Mouse (Mus musculus) B cell, adult 2 months (primary cell): ENCODE data around the gene Bbs4.
"Not testable (repeated sequence)": the region's sequence is repeated elsewhere in the genome, so short reads cannot be mapped to it uniquely, and the experiment has no call there.

ENCODE experiments used
- DNase-seq, 2 experiments: peaks; one replicate each; pipeline ENCODE4 v3.0.0; 2022

The Bbs4 gene

GRCm38 (mm10) chr9:59353253-59353639, at the start of gene Bbs4:
Gene Bbs4, minus strand, starts transcription at chr9:59353508.
- peak; percentile 81 to 82 for DNase-seq

- DNase-seq, result no peak
These were observed 35.8 kb upstream of the Bbs4 start for GRCm38 (mm10) chr9:59389086-59389485.

GRCm38 (mm10) chr9:59388311-59388710, 35.0 kb upstream of the Bbs4 start:
- DNase-seq, result no peak

- DNase-seq, result no peak
These were observed 34.2 kb upstream of the Bbs4 start for GRCm38 (mm10) chr9:59387461-59387860.

- DNase-seq, result no peak
These were observed 22.3 kb upstream of the Bbs4 start for GRCm38 (mm10) chr9:59375626-59376025.

GRCm38 (mm10) chr9:59369646-59370045, 16.3 kb upstream of the Bbs4 start:
- DNase-seq, result no peak

- no peak for DNase-seq
These were observed 15.9 kb upstream of the Bbs4 start for GRCm38 (mm10) chr9:59369220-59369619.

- DNase-seq, result not testable (repeated sequence)
These were observed 7.2 kb upstream of the Bbs4 start for GRCm38 (mm10) chr9:59360487-59360886.

- DNase-seq, result not testable (repeated sequence)
These were observed 4.7 kb upstream of the Bbs4 start for GRCm38 (mm10) chr9:59358041-59358440.

- no peak for DNase-seq
These were observed 589 bp downstream of the Bbs4 start for GRCm38 (mm10) chr9:59352586-59353252.

- no peak for DNase-seq
These were observed 7.1 kb downstream of the Bbs4 start for GRCm38 (mm10) chr9:59346176-59346575.

- DNase-seq, result peak; percentile 47 to 55
These were observed 13.3 kb downstream of the Bbs4 start for GRCm38 (mm10) chr9:59340002-59340401.

GRCm38 (mm10) chr9:59339107-59339506, 14.2 kb downstream of the Bbs4 start:
- DNase-seq, result no peak

GRCm38 (mm10) chr9:59338411-59338810, 14.9 kb downstream of the Bbs4 start:
- no peak for DNase-seq

- no peak for DNase-seq
These were observed 15.4 kb downstream of the Bbs4 start for GRCm38 (mm10) chr9:59337889-59338288.

GRCm38 (mm10) chr9:59336539-59336938, 16.8 kb downstream of the Bbs4 start:
- DNase-seq, result no peak

GRCm38 (mm10) chr9:59330055-59330454, 23.3 kb downstream of the Bbs4 start:
- no peak for DNase-seq

GRCm38 (mm10) chr9:59324351-59324750, 29.0 kb downstream of the Bbs4 start:
- no peak for DNase-seq

GRCm38 (mm10) chr9:59316206-59316605, 37.1 kb downstream of the Bbs4 start:
- no peak for DNase-seq

- DNase-seq, result no peak
These were observed 42.0 kb downstream of the Bbs4 start for GRCm38 (mm10) chr9:59311284-59311670.

- DNase-seq, result no peak
These were observed 42.6 kb downstream of the Bbs4 start for GRCm38 (mm10) chr9:59310582-59311283.

GRCm38 (mm10) chr9:59307890-59308289, 45.4 kb downstream of the Bbs4 start:
- no peak for DNase-seq

- DNase-seq, result no peak
These were observed 56.9 kb downstream of the Bbs4 start for GRCm38 (mm10) chr9:59296419-59296818.

- no peak for DNase-seq
These were observed 60.8 kb downstream of the Bbs4 start for GRCm38 (mm10) chr9:59292493-59292875.
